Mouse (Mus musculus) MEL (cell line): ENCODE data around the gene Dtl. TPM values are rescaled to one million over a fixed set of nuclear protein-coding genes. Genes with fewer than 3 reads are reported as not detected.
A peak's percentile ranks its signal among the peaks of the same experiment; 100 is the strongest.

Experiments
- DNase-seq: peaks from one replicate; pipeline ENCODE4 v3.0.0; 2011; ENCODE audit warnings: low read depth, low spot score
- H3K27ac ChIP-seq: 2 replicates; pipeline ENCODE4 v1.5.1; 2012; ENCODE audit warnings: low read depth, mild to moderate bottlenecking, control low read depth, low read length, moderate library complexity; ENCODE audit not compliant: control insufficient read depth
- H3K27me3 ChIP-seq, 2 experiments: fragments of 150-350 bp in 1 of 2; sonication (generic) in 1 of 2; 2 replicates each; pipeline ENCODE4 v1.6.1; 2012; ENCODE audit warnings: low read length in 2 of 2, mild to moderate bottlenecking in 2 of 2, improper control_type of control experiment in 1 of 2, moderate library complexity in 1 of 2; ENCODE audit not compliant: insufficient read depth in 2 of 2, control insufficient read depth in 1 of 2
- H3K36me3 ChIP-seq, 2 experiments: 2 replicates each; pipeline ENCODE4 v1.6.1; 2012 to 2014; ENCODE audit warnings: low read length in 2 of 2, improper control_type of control experiment in 1 of 2, inconsistent platforms in 1 of 2, mild to moderate bottlenecking in 1 of 2; ENCODE audit not compliant: insufficient read depth in 2 of 2, control insufficient read depth in 1 of 2
- H3K4me1 ChIP-seq, 2 experiments: fragments of 150-350 bp in 1 of 2; sonication (generic) in 1 of 2; 2 replicates each; pipeline ENCODE4 v1.6.1; 2012; ENCODE audit warnings: low read length in 2 of 2, improper control_type of control experiment in 1 of 2, mild to moderate bottlenecking in 1 of 2; ENCODE audit not compliant: insufficient read depth in 2 of 2, control insufficient read depth in 1 of 2
- H3K4me3 ChIP-seq, 2 experiments: fragments of 150-350 bp in 1 of 2; sonication (generic) in 1 of 2; 2 replicates each; pipeline ENCODE4 v1.5.1; 2012; ENCODE audit warnings: low read depth in 2 of 2, low read length in 2 of 2, mild to moderate bottlenecking in 2 of 2, moderate library complexity in 2 of 2, control low read depth in 1 of 2, improper control_type of control experiment in 1 of 2; ENCODE audit not compliant: control insufficient read depth in 1 of 2, insufficient read depth in 1 of 2
- H3K79me2 ChIP-seq: 2 replicates; pipeline ENCODE4 v1.6.1; 2012; ENCODE audit warnings: mild to moderate bottlenecking, low read length, moderate library complexity; ENCODE audit not compliant: control insufficient read depth, poor library complexity, insufficient read depth
- H3K9ac ChIP-seq: 2 replicates; pipeline ENCODE4 v1.6.1; 2012; ENCODE audit warnings: low read depth, mild to moderate bottlenecking, control low read depth, low read length, moderate library complexity; ENCODE audit not compliant: control insufficient read depth, poor library complexity, severe bottlenecking
- H3K9me3 ChIP-seq: fragments of 150-350 bp; sonication (generic); replicated peaks from 2 replicates; pipeline ENCODE4 v1.6.1; 2012; ENCODE audit warnings: mild to moderate bottlenecking, low read length, improper control_type of control experiment, moderate library complexity; ENCODE audit not compliant: insufficient read depth
- BHLHE40 ChIP-seq: IDR thresholded peaks from 2 replicates; pipeline ENCODE4 v1.6.1; 2012; ENCODE audit warnings: low read depth, mild to moderate bottlenecking, inconsistent platforms, low read length, improper control_type of control experiment, borderline replicate concordance
- CHD2 ChIP-seq: IDR thresholded peaks from 2 replicates; pipeline ENCODE4 v1.6.1; 2011; ENCODE audit warnings: low read length, improper control_type of control experiment
- CTCF ChIP-seq, 3 experiments: IDR thresholded peaks in 2 of 3; conservative IDR thresholded peaks in 1 of 3; 2 replicates each; pipeline ENCODE4 v1.5.1; 2011 to 2012; ENCODE audit warnings: low read length in 3 of 3, low read depth in 2 of 3, mild to moderate bottlenecking in 2 of 3, improper control_type of control experiment in 1 of 3, inconsistent platforms in 1 of 3, mixed read lengths in 1 of 3, moderate library complexity in 1 of 3; ENCODE audit not compliant: control insufficient read depth in 1 of 3, insufficient read depth in 1 of 3, poor library complexity in 1 of 3, severe bottlenecking in 1 of 3
- EP300 ChIP-seq, 2 experiments: IDR thresholded peaks; 2 replicates each; pipeline ENCODE4 v1.6.1; 2011; ENCODE audit warnings: improper control_type of control experiment in 2 of 2, low read length in 2 of 2, low read depth in 1 of 2, mild to moderate bottlenecking in 1 of 2
- GABPA ChIP-seq: IDR thresholded peaks from 2 replicates; pipeline ENCODE4 v1.6.1; 2012; ENCODE audit warnings: low read depth, mild to moderate bottlenecking, inconsistent platforms, low read length, improper control_type of control experiment, moderate library complexity
- GATA1 ChIP-seq: IDR thresholded peaks from 2 replicates; pipeline ENCODE4 v1.6.1; 2011; ENCODE audit warnings: low read depth, low read length, improper control_type of control experiment
- MAFK ChIP-seq: IDR thresholded peaks from 2 replicates; pipeline ENCODE4 v1.6.1; 2011; ENCODE audit warnings: low read depth, mild to moderate bottlenecking, low read length, improper control_type of control experiment, borderline replicate concordance
- MAX ChIP-seq: IDR thresholded peaks from 2 replicates; pipeline ENCODE4 v1.6.1; 2011; ENCODE audit warnings: low read length, improper control_type of control experiment
- MEF2A ChIP-seq: IDR thresholded peaks from 2 replicates; pipeline ENCODE4 v1.6.1; 2014; ENCODE audit warnings: low read depth, mild to moderate bottlenecking, inconsistent platforms, low read length, improper control_type of control experiment; ENCODE audit not compliant: poor library complexity, insufficient replicate concordance, severe bottlenecking; ENCODE audit errors: extremely low read depth
- MYB ChIP-seq: IDR thresholded peaks from 2 replicates; pipeline ENCODE4 v1.6.1; 2011; ENCODE audit warnings: mild to moderate bottlenecking, low read depth, low read length, improper control_type of control experiment
- POLR2A ChIP-seq, 2 experiments: IDR thresholded peaks; 2 replicates each; pipeline ENCODE4 v1.6.1; 2011 to 2012; ENCODE audit warnings: low read length in 2 of 2, mild to moderate bottlenecking in 2 of 2, control low read depth in 1 of 2, improper control_type of control experiment in 1 of 2, low read depth in 1 of 2, moderate library complexity in 1 of 2; ENCODE audit not compliant: control insufficient read depth in 1 of 2, insufficient read depth in 1 of 2, poor library complexity in 1 of 2
- POLR2AphosphoS5 ChIP-seq: IDR thresholded peaks from 2 replicates; pipeline ENCODE4 v1.6.1; 2012; ENCODE audit warnings: low read depth, borderline replicate concordance, mild to moderate bottlenecking, inconsistent platforms, low read length, moderate library complexity, mixed read lengths
- UBTF ChIP-seq: IDR thresholded peaks from 2 replicates; pipeline ENCODE4 v1.6.1; 2012; ENCODE audit warnings: low read depth, mild to moderate bottlenecking, inconsistent platforms, low read length, improper control_type of control experiment, moderate library complexity, borderline replicate concordance; ENCODE audit not compliant: insufficient read depth
- USF1 ChIP-seq: IDR thresholded peaks from 2 replicates; pipeline ENCODE4 v1.6.1; 2014; ENCODE audit warnings: low read depth, mild to moderate bottlenecking, inconsistent platforms, low read length, improper control_type of control experiment, moderate library complexity
- polyA plus RNA-seq, 2 experiments: library from polyadenylated mRNA; stranded (reverse) in 1 of 2; unstranded in 1 of 2; fragments of >175 nt in 1 of 2; fragments of >200 nt in 1 of 2; gene quantifications; 2 replicates each; pipeline versions ENCODE4 v1.2.1 to v1.2.4; 2012; ENCODE audit warnings: low replicate concordance in 2 of 2, low read depth in 1 of 2; ENCODE audit not compliant: insufficient read length in 2 of 2, insufficient read depth in 1 of 2, missing spikeins in 1 of 2
- total RNA-seq: library from RNA; depleted of rRNA; stranded (reverse); fragments of 300-350 nt; gene quantifications from 2 replicates; pipeline ENCODE4 v1.2.3, GENCODE M21; 2012

The Dtl gene
- total and polyA plus RNA-seq, 3 experiments = 42.3 to 64.6 (median 53.5) TPM

DNA sequence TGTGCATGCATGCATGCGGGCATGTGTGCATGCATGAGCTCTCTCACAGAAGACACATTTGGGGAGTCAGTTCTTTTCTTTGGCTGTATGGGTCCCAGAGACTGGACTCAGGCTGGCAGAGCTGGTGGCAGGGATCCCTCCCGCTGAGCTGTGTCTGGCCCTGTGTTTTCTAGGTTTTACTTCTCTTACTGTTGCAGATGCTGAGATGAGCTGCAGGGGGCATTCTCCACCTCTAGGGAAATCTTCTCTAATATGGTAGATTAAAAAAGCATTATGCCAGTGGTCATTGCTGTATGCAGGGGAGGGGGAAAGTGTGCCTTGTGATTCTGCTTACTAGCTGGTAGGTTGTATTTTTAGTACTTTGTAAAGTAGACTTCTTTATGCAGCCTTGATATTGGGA is 10.4 kb upstream of the Dtl start:
- no peak overlapping the region for H3K9ac ChIP-seq
- H3K27me3 ChIP-seq = no peaks in the 10 kb centered on the region
- peaks cover 0 to 55% of the 10 kb centered on the region in 2 experiments for H3K36me3 ChIP-seq
- H3K27ac ChIP-seq = no peak overlapping the region
- H3K79me2 ChIP-seq = peaks cover 13% of the 10 kb centered on the region; the same call in 1 of the 2 replicates
- no peak for DNase-seq
- TF ChIP-seq CTCF (IDR thresholded peaks at IDR 0.05 in 2 of 3, conservative IDR thresholded peaks at IDR 0.05 in 1 of 3; ENCODE audit: control insufficient read depth in 1 of 3, insufficient read depth in 1 of 3, low read depth in 2 of 3, low read length in 3 of 3, poor library complexity in 1 of 3, severe bottlenecking in 1 of 3) (peak in 1 of 3 experiments; percentile 8; a peak in 1 of 6 replicates), MAFK (no peak)
- no peak overlapping the region for H3K4me3 ChIP-seq
- H3K9me3 ChIP-seq = no peaks in the 10 kb centered on the region
- H3K4me1 ChIP-seq = no peaks in the 10 kb centered on the region

DNA sequence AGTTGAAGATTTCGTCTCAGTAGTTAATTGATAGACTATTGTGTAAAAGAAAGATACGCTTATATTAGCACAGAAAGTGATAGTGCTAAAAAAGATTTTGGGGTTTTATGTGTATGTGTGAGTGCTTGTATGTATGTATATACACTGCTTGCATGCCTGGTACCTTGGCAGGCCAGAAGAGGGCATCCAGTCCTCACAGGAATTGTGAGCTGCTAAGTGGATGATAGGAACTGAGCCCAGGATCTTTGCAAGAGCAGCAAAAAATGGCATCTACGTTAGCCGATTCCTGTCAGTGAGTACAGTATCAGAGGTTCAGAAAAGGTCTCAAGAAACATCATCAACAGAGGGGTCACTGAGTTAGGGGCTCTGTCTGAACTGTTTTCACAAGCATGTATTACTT is 9.1 kb upstream of the Dtl start:
- H3K36me3 ChIP-seq = peaks cover 0 to 52% of the 10 kb centered on the region in 2 experiments
- no peak for TF ChIP-seq POLR2AphosphoS5
- no peak for TF ChIP-seq EP300 (IDR thresholded peaks at IDR 0.05; ENCODE audit: low read depth in 1 of 2, low read length in 2 of 2)
- TF ChIP-seq GATA1 = no peak
- peak in 1 of 3 experiments; percentile 4; a peak in 1 of 6 replicates for TF ChIP-seq CTCF (IDR thresholded peaks at IDR 0.05 in 2 of 3, conservative IDR thresholded peaks at IDR 0.05 in 1 of 3; ENCODE audit: control insufficient read depth in 1 of 3, insufficient read depth in 1 of 3, low read depth in 2 of 3, low read length in 3 of 3, poor library complexity in 1 of 3, severe bottlenecking in 1 of 3)
- TF ChIP-seq GABPA = no peak
- DNase-seq = no peak
- no peak overlapping the region for H3K9ac ChIP-seq
- H3K4me3 ChIP-seq = no peak overlapping the region
- peaks cover 23% of the 10 kb centered on the region for H3K79me2 ChIP-seq
- no peaks in the 10 kb centered on the region for H3K27me3 ChIP-seq
- H3K4me1 ChIP-seq = no peaks in the 10 kb centered on the region
- H3K27ac ChIP-seq = no peak overlapping the region
- H3K9me3 ChIP-seq = no peaks in the 10 kb centered on the region

DNA sequence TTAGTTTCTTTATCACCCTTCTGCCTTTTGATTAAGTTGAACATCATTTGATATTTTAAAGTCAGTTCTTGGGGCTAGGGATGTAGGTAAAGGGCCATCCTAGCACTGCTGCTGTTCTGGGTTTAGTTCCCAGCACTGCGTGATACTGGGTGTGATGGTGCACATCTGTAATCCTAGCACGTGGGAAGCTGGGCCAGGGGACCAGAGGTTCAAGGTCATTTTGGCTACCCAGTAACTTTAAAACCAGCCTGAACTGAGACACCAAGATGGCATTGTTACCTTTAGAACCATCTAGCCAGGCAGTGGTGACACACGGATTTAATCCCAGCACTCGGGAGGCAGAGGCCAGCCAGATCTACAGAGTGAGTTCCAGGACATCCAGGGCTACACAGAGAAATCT is 8.5 kb upstream of the Dtl start:
- Histone ChIP-seq H3K9me3 (no peaks in the 10 kb centered on the region), H3K4me1 (no peaks in the 10 kb centered on the region), H3K79me2 (peaks cover 29% of the 10 kb centered on the region), H3K36me3 (peaks cover 0 to 50% of the 10 kb centered on the region in 2 experiments), H3K27me3 (no peaks in the 10 kb centered on the region), H3K9ac (no peak overlapping the region), H3K4me3 (no peak overlapping the region), H3K27ac (no peak overlapping the region)
- no peak for DNase-seq
- TF ChIP-seq MYB (no peak), CHD2 (no peak), EP300 (IDR thresholded peaks at IDR 0.05; ENCODE audit: low read depth in 1 of 2, low read length in 2 of 2) (no peak), MAX (no peak), POLR2A (IDR thresholded peaks at IDR 0.05; ENCODE audit: control insufficient read depth in 1 of 2, insufficient read depth in 1 of 2, low read depth in 1 of 2, low read length in 2 of 2, poor library complexity in 1 of 2) (no peak), MEF2A (no peak), POLR2AphosphoS5 (no peak), BHLHE40 (no peak), UBTF (no peak), USF1 (no peak)
